Mouse (Mus musculus) erythroblast, embryonic 14.5 days (primary cell): ENCODE results near the gene Gm49396.

Experiments used
- GATA1 ChIP-seq: IDR thresholded peaks from 2 replicates; pipeline ENCODE4 v1.6.1; 2012; ENCODE audit warnings: low read length, inconsistent platforms, mixed read lengths
- TAL1 ChIP-seq: IDR thresholded peaks from 3 replicates; pipeline ENCODE4 v1.6.1; 2012; ENCODE audit warnings: low read length, inconsistent platforms, mixed read lengths

GRCm38 (mm10) chr7:30522871-30523270, 40.3 kb upstream of the Gm49396 start:
- TF ChIP-seq GATA1 (no peak), TAL1 (no peak)
